Mouse (Mus musculus) intestine, postnatal 0 days (tissue): Measurements from ENCODE around the gene Iqsec1. TPM values are rescaled to one million over a fixed set of nuclear protein-coding genes. Genes with fewer than 3 reads are reported as not detected.
A peak's percentile ranks its signal among the peaks of the same experiment; 100 is the strongest.
"Not testable (repeated sequence)": the region's sequence is repeated elsewhere in the genome, so short reads cannot be mapped to it uniquely, and the experiment has no call there.

ENCODE experiments used
- ATAC-seq: fragments of 200-750 bp; cut with Nextera tagmentation; 2 replicates; pipeline ENCODE4 v1.8.0; 2017; ENCODE audit warnings: mild to moderate bottlenecking, moderate TSS enrichment, moderate library complexity
- H3K27ac ChIP-seq: fragments of 300-500 bp; sonication (generic); 2 replicates; pipeline ENCODE4 v1.5.1; 2014; ENCODE audit warnings: mild to moderate bottlenecking, low read depth, low read length, moderate library complexity
- H3K27me3 ChIP-seq: fragments of 300-500 bp; sonication (generic); replicated peaks from 2 replicates; pipeline ENCODE4 v1.6.1; 2014; ENCODE audit warnings: low read length, mixed read lengths; ENCODE audit not compliant: control insufficient read depth, insufficient read depth
- H3K36me3 ChIP-seq: fragments of 300-500 bp; sonication (generic); 2 replicates; pipeline ENCODE4 v1.6.1; 2014; ENCODE audit warnings: mild to moderate bottlenecking, moderate library complexity; ENCODE audit not compliant: control insufficient read depth, insufficient read depth
- H3K4me1 ChIP-seq: fragments of 300-500 bp; sonication (generic); replicated peaks from 2 replicates; pipeline ENCODE4 v1.6.1; 2014; ENCODE audit warnings: antibody characterized with exemption, low read length, mixed read lengths; ENCODE audit not compliant: control insufficient read depth, insufficient read depth
- H3K4me2 ChIP-seq: fragments of 300-500 bp; sonication (generic); replicated peaks from 2 replicates; pipeline ENCODE4 v1.6.1; 2014; ENCODE audit warnings: low read depth, mild to moderate bottlenecking, moderate library complexity
- H3K4me3 ChIP-seq: fragments of 300-500 bp; sonication (generic); 2 replicates; pipeline ENCODE4 v1.5.1; 2014; ENCODE audit warnings: low read depth, low read length
- H3K9ac ChIP-seq: fragments of 300-500 bp; sonication (generic); 2 replicates; pipeline ENCODE4 v1.6.1; 2014; ENCODE audit warnings: mild to moderate bottlenecking, low read depth, low read length
- H3K9me3 ChIP-seq: fragments of 300-500 bp; sonication (generic); 2 replicates; pipeline ENCODE4 v1.6.1; 2016; ENCODE audit warnings: mixed run types; ENCODE audit not compliant: control insufficient read depth
- CTCF ChIP-seq: sonication (generic); IDR thresholded peaks from 2 replicates; pipeline ENCODE4 v1.5.1; 2016; ENCODE audit warnings: low read depth, mild to moderate bottlenecking, control low read depth, antibody characterized with exemption, moderate library complexity
- WGBS: fragments of 180-500 bp; shearing (Covaris S2); extraction: QIAGEN DNeasy Blood & Tissue Kit; methylation state at CpG from one replicate; pipeline ENCODE4 v1.1.7; 2014; 5-methylcytosine and 5-hydroxymethylcytosine counted together
- polyA plus RNA-seq: library from polyadenylated mRNA; unstranded; fragments of >200 nt; fragmentation: Nextera tagmentation; extraction: Ambion mirVana; gene quantifications from 2 replicates; pipeline ENCODE4 v1.2.1, GENCODE M21; 2015

Gene Iqsec1
- polyA plus RNA-seq, 1 experiment from 2014 or later: 7.0 TPM

DNA sequence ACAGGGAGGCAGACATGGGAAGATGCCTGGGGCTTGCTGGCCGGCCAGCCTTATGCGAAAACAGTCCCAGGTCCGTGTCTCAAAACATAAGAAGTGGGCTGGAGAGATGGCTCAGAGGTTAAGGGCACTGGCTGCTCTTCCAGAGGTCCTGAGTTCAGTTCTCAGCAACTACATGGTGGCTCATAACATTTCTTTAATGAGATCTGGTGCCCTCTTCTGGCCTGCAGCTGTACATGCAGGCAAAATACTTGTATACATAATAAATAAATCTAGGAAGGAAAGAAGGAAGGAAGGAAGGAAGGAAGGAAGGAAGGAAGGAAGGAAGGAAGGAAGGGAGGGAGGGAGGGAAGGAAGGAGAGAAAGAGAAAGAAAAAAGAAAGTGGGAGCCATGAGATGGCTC lies 356.0 kb downstream of the Iqsec1 start:
- H3K4me1 ChIP-seq, ATAC-seq, H3K4me3 ChIP-seq, H3K9ac ChIP-seq, H3K9me3 ChIP-seq, H3K4me2 ChIP-seq, H3K27ac ChIP-seq, H3K36me3 ChIP-seq, H3K27me3 ChIP-seq: not testable (repeated sequence)
- WGBS: 80% methylated on average over 3 of the region's 3 CpGs
- TF ChIP-seq CTCF: peak; percentile 59

DNA sequence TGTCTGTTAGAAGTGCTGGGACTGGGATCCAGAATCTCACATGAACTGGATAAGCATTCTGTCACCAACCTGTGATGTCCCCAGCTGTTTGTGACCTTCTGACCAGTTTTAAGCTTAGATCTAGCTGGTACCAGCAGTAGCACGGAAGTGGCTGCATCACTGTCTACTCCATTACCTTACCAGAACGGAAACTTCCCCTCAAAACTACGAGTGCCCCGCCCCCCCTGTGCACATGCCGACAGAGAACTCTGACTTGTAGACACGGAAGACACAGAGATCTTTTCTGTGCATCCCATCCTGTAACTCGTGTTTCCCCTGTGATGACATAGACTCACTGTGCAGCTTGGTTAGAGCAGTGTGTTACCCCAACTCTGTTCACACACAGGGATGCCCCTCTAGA lies 358.1 kb downstream of the Iqsec1 start:
- ATAC-seq: no peak
- 91% methylated on average over 7 of the region's 7 CpGs for WGBS
- Histone ChIP-seq H3K4me1 (no peaks in the 10 kb centered on the region), H3K9me3 (no peaks in the 10 kb centered on the region), H3K4me2 (no peak overlapping the region), H3K27me3 (no peaks in the 10 kb centered on the region), H3K9ac (no peak overlapping the region), H3K27ac (no peak overlapping the region), H3K4me3 (no peak overlapping the region), H3K36me3 (no peaks in the 10 kb centered on the region; the same call in 1 of the 2 replicates)
- no peak for TF ChIP-seq CTCF

DNA sequence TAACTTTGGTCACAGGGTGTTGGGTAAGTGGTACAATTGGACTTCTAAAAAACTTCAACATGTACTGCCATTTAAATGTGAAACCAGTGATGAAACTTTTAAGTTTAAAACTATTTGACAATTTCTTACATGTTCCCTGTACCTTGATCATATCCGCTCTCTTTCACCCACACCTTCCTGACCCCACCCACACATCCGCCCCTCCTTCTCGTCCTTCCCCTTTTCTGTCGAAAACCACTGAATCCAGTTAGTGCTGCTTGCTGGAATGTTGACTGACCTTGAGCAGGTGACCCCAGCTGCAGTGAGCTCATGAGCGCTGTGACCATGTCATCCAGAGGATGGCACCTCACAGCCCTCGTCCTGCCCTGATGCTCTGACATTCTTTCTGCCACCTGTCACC lies 359.0 kb downstream of the Iqsec1 start:
- TF ChIP-seq CTCF: no peak
- Histone ChIP-seq H3K4me1 (no peaks in the 10 kb centered on the region), H3K27ac (no peak overlapping the region), H3K4me3 (no peak overlapping the region), H3K9ac (no peak overlapping the region), H3K4me2 (no peak overlapping the region), H3K9me3 (no peaks in the 10 kb centered on the region), H3K27me3 (no peaks in the 10 kb centered on the region), H3K36me3 (no peaks in the 10 kb centered on the region; the same call in 1 of the 2 replicates)
- 81% methylated on average over 6 of the region's 6 CpGs for WGBS
- ATAC-seq: no peak

DNA sequence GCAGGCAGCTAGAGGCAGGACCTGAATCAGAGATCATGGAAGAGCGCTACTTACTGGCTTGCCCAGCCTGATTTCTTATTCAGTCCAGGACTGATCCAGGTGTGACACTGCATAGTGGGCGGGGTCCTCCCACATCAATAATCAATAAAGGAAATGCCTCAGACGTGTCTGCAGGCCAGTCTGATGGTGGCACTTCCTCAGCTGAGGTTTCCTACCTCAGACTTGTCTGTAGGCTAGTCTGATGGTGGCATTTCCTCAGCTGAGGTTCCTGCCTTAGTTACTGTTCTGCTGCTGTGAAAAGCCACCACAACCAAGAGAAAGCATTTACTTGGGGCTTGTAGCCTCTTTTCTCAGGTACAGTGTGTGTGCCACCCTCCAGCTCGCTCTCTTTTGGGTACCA lies 360.9 kb downstream of the Iqsec1 start:
- no peak for ATAC-seq
- Histone ChIP-seq H3K27ac (no peak overlapping the region), H3K27me3 (no peaks in the 10 kb centered on the region), H3K9me3 (no peaks in the 10 kb centered on the region), H3K9ac (no peak overlapping the region), H3K4me2 (no peak overlapping the region), H3K4me3 (no peak overlapping the region), H3K36me3 (no peaks in the 10 kb centered on the region; the same call in 1 of the 2 replicates), H3K4me1 (no peaks in the 10 kb centered on the region)
- WGBS: 79% methylated on average over 4 of the region's 4 CpGs
- TF ChIP-seq CTCF: no peak

DNA sequence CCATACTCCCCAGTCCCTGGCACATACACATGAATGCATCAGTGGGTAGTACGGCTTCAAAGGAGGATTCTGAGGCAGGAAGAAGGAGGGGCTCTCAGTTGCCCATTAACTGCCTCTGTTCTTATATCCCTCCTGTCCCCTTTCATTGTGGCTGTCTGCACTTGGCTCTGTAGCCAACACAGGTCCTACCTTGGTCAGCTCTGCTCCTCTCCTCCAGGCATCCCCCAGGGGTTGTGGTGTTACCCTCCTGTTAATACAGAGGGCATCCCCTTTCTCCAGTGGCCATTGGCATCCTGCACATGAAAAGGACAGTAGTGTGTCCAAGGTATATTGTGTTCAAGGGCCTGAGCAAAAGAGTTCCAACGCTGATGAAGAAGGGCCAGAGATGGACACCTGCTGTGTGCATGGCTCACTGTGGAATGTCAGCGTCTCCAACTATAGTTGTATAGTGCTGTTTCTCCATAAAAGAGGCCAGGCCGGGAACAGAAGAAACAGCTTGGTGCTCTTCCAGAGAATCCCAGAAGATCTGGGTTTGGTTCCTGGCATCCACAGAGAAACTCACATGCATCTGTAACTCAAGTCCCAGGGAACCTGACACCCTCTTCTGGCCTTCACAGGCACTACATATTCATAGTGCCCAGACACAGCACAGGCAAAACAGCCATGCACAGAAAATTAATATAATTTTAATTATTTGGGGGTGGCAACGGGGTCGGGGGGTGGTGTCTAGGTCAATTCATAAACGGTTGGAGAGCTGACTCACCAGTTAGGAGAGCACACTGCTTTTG lies 363.1 kb downstream of the Iqsec1 start:
- whole genome bisulfite sequencing: 90% methylated on average over 7 of the region's 7 CpGs
- Histone ChIP-seq H3K4me2 (no peak overlapping the region), H3K27ac (no peak overlapping the region), H3K36me3 (no peaks in the 10 kb centered on the region; the same call in 1 of the 2 replicates), H3K4me3 (no peak overlapping the region), H3K4me1 (no peaks in the 10 kb centered on the region), H3K9me3 (no peaks in the 10 kb centered on the region), H3K27me3 (no peaks in the 10 kb centered on the region), H3K9ac (no peak overlapping the region)
- no peak for ATAC-seq
- TF ChIP-seq CTCF: peak; percentile 43

DNA sequence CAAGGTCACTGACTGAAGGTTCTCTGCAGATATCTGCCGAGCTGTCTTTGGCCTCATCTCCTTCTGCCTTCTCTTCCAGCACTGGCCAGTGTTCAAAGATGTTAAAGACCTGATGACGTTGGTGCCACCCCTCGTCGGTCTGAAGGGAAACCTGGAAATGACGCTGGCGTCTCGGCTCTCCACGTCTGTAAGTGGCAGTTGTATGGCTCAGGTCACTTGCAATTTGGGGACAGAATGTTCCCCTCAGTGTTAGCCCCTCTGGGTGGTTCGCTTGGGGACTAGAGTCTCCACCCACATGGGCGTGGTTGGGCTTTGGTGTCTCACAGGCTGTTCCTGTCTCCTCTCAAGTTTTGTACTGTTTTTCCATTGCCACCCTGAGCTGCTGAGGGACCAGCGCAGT lies 363.8 kb downstream of the Iqsec1 start:
- no peak for TF ChIP-seq CTCF
- H3K9ac ChIP-seq: no peak overlapping the region
- no peaks in the 10 kb centered on the region for H3K4me1 ChIP-seq
- H3K27me3 ChIP-seq: no peaks in the 10 kb centered on the region
- 75% methylated on average over 11 of the region's 11 CpGs for WGBS
- no peaks in the 10 kb centered on the region; the same call in 1 of the 2 replicates for H3K36me3 ChIP-seq
- H3K4me2 ChIP-seq: no peak overlapping the region
- ATAC-seq: no peak
- H3K4me3 ChIP-seq: no peak overlapping the region
- H3K9me3 ChIP-seq: no peaks in the 10 kb centered on the region
- no peak overlapping the region for H3K27ac ChIP-seq
